Mouse (Mus musculus) lung, adult 2 months (tissue): Measurements from ENCODE around the gene Gse1.

ENCODE experiments used
- CTCF ChIP-seq: fragments of 200-500 bp; IDR thresholded peaks from 2 replicates; pipeline ENCODE4 v1.5.1; 2011; ENCODE audit warnings: mild to moderate bottlenecking, low read length, control low read depth; ENCODE audit not compliant: insufficient read depth
- POLR2A ChIP-seq: fragments of 200-500 bp; IDR thresholded peaks from 2 replicates; pipeline ENCODE4 v1.6.1; 2011; ENCODE audit warnings: low read depth, mild to moderate bottlenecking, control low read depth, low read length, borderline replicate concordance; ENCODE audit errors: extremely low read depth

DNA sequence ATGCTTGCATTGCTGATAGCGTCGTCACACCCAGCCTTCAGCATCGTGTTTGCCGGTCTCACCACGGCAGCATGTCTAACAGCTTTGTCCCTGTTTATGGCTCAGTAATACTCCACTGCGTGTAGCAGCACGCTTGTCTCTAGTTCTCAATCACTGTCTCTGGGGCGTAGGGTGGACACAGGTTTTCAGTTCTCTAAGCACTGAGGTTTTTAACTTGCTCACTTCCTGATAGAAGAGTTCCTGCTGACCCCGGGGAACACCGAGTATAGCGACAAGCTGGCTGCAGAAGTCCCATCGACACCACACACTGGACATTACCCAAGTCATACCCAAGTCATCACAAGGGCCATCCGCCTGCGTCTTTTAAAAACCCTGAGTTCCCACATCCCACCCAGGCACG lies 207.5 kb downstream of the Gse1 start:
- TF ChIP-seq CTCF (no peak), POLR2A (no peak)
